ENCODE assay signal across 12 mouse cellular contexts in the genomic region with DNA sequence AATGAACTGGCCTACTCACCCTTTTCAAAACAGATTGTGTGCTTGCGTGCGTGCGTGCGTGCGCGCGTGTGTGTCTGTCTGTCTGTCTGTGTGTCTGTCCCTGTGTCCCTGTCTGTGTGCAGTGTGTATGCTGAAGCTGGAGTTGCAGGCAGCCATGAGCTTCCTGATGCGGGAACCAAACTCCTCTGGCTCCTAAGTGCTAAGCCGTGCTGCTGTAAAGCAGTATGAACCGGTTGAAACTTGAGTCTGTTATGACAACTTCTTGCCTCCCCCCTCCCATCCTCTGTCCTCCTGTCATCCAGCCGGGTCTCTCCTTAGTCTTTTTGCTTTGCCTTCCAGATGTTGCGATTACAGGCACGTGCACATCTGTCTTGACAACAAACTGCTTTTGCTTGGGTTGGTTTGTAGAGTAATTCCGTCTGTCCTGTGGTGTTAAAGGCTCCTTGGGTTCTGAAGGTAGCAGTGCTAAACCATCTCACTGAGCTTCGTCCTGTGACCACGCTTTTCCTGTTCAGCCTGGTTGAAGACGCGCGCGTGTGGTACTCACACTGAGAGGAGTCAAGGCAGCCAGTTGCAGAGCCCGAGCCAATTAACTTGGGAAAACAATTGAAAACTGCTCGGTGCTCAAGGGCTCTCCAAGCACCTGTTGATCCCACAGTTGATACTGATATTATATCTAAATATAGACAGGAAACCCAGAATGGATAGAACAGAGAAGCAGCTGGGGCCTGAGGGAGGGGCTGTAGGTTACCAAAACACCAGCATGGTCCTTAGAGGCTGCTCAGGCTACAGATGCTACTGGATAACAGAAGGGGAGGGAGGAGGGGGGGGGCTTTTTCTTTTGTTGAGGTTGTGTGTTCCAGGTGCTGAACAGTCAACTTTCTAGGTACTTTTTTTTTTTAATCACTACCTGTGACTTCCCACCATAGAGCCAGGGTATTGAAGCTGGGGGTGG. TPM values are rescaled to one million over a fixed set of nuclear protein-coding genes. Genes with fewer than 3 reads are reported as not detected.
DNase-seq lines count a peak whose midpoint lies in the region; ATAC-seq and TF ChIP-seq lines count a peak whose summit lies in the region.
"Had no signal": no experiment of that assay in that cellular context is flagged by ENCODE, and none has a peak within 500 bp of the region (broad histone marks: within the 10 kb centered on the region; RNA-seq: fewer than 3 reads in every experiment).

No protein-coding gene starts in this region.

- TF ChIP-seq CTCF in lung, embryonic 14.5 days (IDR thresholded peaks at IDR 0.05; ENCODE audit: low read depth): no peak
- no peak for TF ChIP-seq CTCF in thymus, adult 2 months (IDR thresholded peaks at IDR 0.05; ENCODE audit: borderline replicate concordance, control insufficient read depth, extremely low read depth, insufficient read depth, low read length, poor library complexity)

- H3K4me1 ChIP-seq in forebrain, embryonic 10.5 days: peaks cover 47% of the 10 kb centered on the region
- peaks cover 41% of the 10 kb centered on the region for H3K4me1 ChIP-seq in forebrain, embryonic 16.5 days (replicated peaks; ENCODE audit: control insufficient read depth, insufficient read depth, low read length)
- peaks cover 3% of the 10 kb centered on the region; the same call in 1 of the 2 replicates for H3K4me1 ChIP-seq in lung, embryonic 14.5 days (ENCODE audit: insufficient read depth)
- peaks cover 27% of the 10 kb centered on the region for H3K4me1 ChIP-seq in thymus, adult 2 months (replicated peaks; ENCODE audit: control insufficient read depth, insufficient read depth, low read length)

- H3K27ac ChIP-seq in forebrain, embryonic 10.5 days: peak overlapping the region; percentile 77
- H3K27ac ChIP-seq in forebrain, embryonic 16.5 days (ENCODE audit: low read length): no peak overlapping the region
- H3K27ac ChIP-seq in lung, embryonic 14.5 days (ENCODE audit: low read depth): no peak overlapping the region
- H3K27ac ChIP-seq in thymus, adult 2 months (ENCODE audit: control insufficient read depth, insufficient read depth, low read length): peak overlapping the region; percentile 14; the same call in 1 of the 2 replicates

- no peak for TF ChIP-seq POLR2A in thymus, adult 2 months (IDR thresholded peaks at IDR 0.05; ENCODE audit: control insufficient read depth, extremely low read depth, insufficient read depth, low read length, poor library complexity)

- H3K27me3 ChIP-seq in forebrain, embryonic 10.5 days (ENCODE audit: poor library complexity, severe bottlenecking): peaks cover 1% of the 10 kb centered on the region; the same call in 1 of the 2 replicates
- H3K27me3 ChIP-seq in forebrain, embryonic 16.5 days (replicated peaks; ENCODE audit: control insufficient read depth, insufficient read depth, low read length): no peaks in the 10 kb centered on the region
- H3K27me3 ChIP-seq in lung, embryonic 14.5 days (ENCODE audit: insufficient read depth, low read length): no peaks in the 10 kb centered on the region
- no peaks in the 10 kb centered on the region for H3K27me3 ChIP-seq in thymus, adult 2 months (ENCODE audit: control insufficient read depth, insufficient read depth, low read length)

- peak overlapping the region; percentile 8; the same call in 1 of the 2 replicates for H3K4me3 ChIP-seq in forebrain, embryonic 10.5 days
- no peak overlapping the region for H3K4me3 ChIP-seq in forebrain, embryonic 16.5 days (replicated peaks; ENCODE audit: low read length)
- H3K4me3 ChIP-seq in lung, embryonic 14.5 days (ENCODE audit: low read depth, low read length): no peak overlapping the region
- no peak overlapping the region for H3K4me3 ChIP-seq in thymus, adult 2 months (ENCODE audit: control insufficient read depth, insufficient read depth, low read length)

- H3K9ac ChIP-seq in forebrain, embryonic 16.5 days (replicated peaks; ENCODE audit: low read depth, low read length): no peak overlapping the region
- no peak overlapping the region for H3K9ac ChIP-seq in lung, embryonic 14.5 days

- no peaks in the 10 kb centered on the region for H3K9me3 ChIP-seq in forebrain, embryonic 10.5 days
- no peaks in the 10 kb centered on the region for H3K9me3 ChIP-seq in forebrain, embryonic 16.5 days (ENCODE audit: control insufficient read depth, low read length)
- no peaks in the 10 kb centered on the region for H3K9me3 ChIP-seq in lung, embryonic 14.5 days (ENCODE audit: low read depth, low read length)

- H3K4me2 ChIP-seq in forebrain, embryonic 16.5 days (ENCODE audit: low read length): no peak overlapping the region
- H3K4me2 ChIP-seq in lung, embryonic 14.5 days: no peak overlapping the region

- WGBS in forebrain, embryonic 10.5 days: 69% methylated on average over 22 of the region's 22 CpGs
- 59% methylated on average over 22 of the region's 22 CpGs for WGBS in forebrain, embryonic 16.5 days
- 58% methylated on average over 22 of the region's 22 CpGs for WGBS in lung, embryonic 14.5 days
- WGBS in thymus, adult 2 months: 28% methylated on average over 22 of the region's 22 CpGs

- intact Hi-C loops in left cerebral cortex, postnatal 4 days (cut with DNase I): loop anchor here (2.0 kb wide), 1 partner anchor 53 kb away; no protein-coding TSS in a partner anchor

- peaks cover 51% of the 10 kb centered on the region for H3K36me3 ChIP-seq in forebrain, embryonic 10.5 days (replicated peaks)
- no peaks in the 10 kb centered on the region for H3K36me3 ChIP-seq in forebrain, embryonic 16.5 days (ENCODE audit: control insufficient read depth, insufficient read depth)
- no peaks in the 10 kb centered on the region; the same call in 1 of the 2 replicates for H3K36me3 ChIP-seq in lung, embryonic 14.5 days (ENCODE audit: insufficient read depth)
- no peaks in the 10 kb centered on the region for H3K36me3 ChIP-seq in thymus, adult 2 months (ENCODE audit: control insufficient read depth, insufficient read depth, low read length)

- no peak for ATAC-seq in forebrain, embryonic 16.5 days
- no peak for ATAC-seq in lung, embryonic 14.5 days (ENCODE audit: insufficient read depth)

- no peak for DNase-seq in forebrain, embryonic 10.5 days (ENCODE audit: extremely low spot score, low spot score)
- DNase-seq in lung, embryonic 14.5 days: peak; percentile 43
- no peak for DNase-seq in lung, adult 18-20 months
- DNase-seq in forelimb bud, embryonic 11.5 days (ENCODE audit: low read depth, low spot score): peak; percentile 21
- DNase-seq in thymus, adult 2 months: peak; percentile 11
- no peak for DNase-seq in spleen, postnatal 14 days (ENCODE audit: low spot score in 2 of 2)
- no peak for DNase-seq in left cerebral cortex, postnatal 4 days
- DNase-seq: cerebellum, adult 9-10 months; gastrocnemius, postnatal 36 days had no signal

RNA-seq across cellular contexts. Expression of a gene that starts 4.5 kb away (rescaled TPM):
- 53.5 and 56.5 TPM in 2 replicates for polyA plus RNA-seq in forebrain, embryonic 10.5 days (2016; fragmentation: Nextera tagmentation; extraction: Ambion mirVana)
- polyA plus RNA-seq in forebrain, embryonic 16.5 days (2015; fragmentation: Nextera tagmentation; extraction: Ambion mirVana): 39.5 and 44.6 TPM in 2 replicates
- polyA plus RNA-seq in lung, embryonic 14.5 days (2014; fragmentation: Nextera tagmentation; extraction: Ambion mirVana): 39.7 and 39.8 TPM in 2 replicates
- 11.8 and 12.2 TPM in 2 replicates for polyA plus RNA-seq in thymus, adult 2 months (2012; rRNA removed)
- total RNA-seq in left cerebral cortex, postnatal 4 days (2021): 10 to 100 TPM; 39.7 to 46.0 TPM

RNA-seq across cellular contexts. Expression of a gene that starts 37.3 kb away (rescaled TPM):
- polyA plus RNA-seq in forebrain, embryonic 10.5 days (2016; fragmentation: Nextera tagmentation; extraction: Ambion mirVana): 1.0 and 1.2 TPM in 2 replicates
- 0.27 and 0.51 TPM in 2 replicates for polyA plus RNA-seq in forebrain, embryonic 16.5 days (2015; fragmentation: Nextera tagmentation; extraction: Ambion mirVana)
- 0.42 and 0.78 TPM in 2 replicates for polyA plus RNA-seq in lung, embryonic 14.5 days (2014; fragmentation: Nextera tagmentation; extraction: Ambion mirVana)
- polyA plus RNA-seq in thymus, adult 2 months (2012; rRNA removed): 0.39 and 0.46 TPM in 2 replicates
- total RNA-seq in left cerebral cortex, postnatal 4 days (2021): under 1 TPM in 1 of 2 experiments, not detected in 1; 0.30 TPM

RNA-seq across cellular contexts. Expression of a gene that starts 42.6 kb away (rescaled TPM):
- 0.12 TPM in 1 of 2 replicates, not detected in the other for polyA plus RNA-seq in forebrain, embryonic 10.5 days (2016; fragmentation: Nextera tagmentation; extraction: Ambion mirVana)
- polyA plus RNA-seq in forebrain, embryonic 16.5 days (2015; fragmentation: Nextera tagmentation; extraction: Ambion mirVana): 0.71 TPM in 1 of 2 replicates, not detected in the other
- not detected in 2 replicates for polyA plus RNA-seq in lung, embryonic 14.5 days (2014; fragmentation: Nextera tagmentation; extraction: Ambion mirVana)
- polyA plus RNA-seq in thymus, adult 2 months (2012; rRNA removed): 0.08 and 0.27 TPM in 2 replicates
- not detected for total RNA-seq in left cerebral cortex, postnatal 4 days (2021)
- total RNA-seq: gastrocnemius, postnatal 36 days; layer of hippocampus, adult 18-20 months had no signal
- polyA plus RNA-seq: lung, embryonic 16.5 days had no signal

RNA-seq across cellular contexts. Expression of a gene that starts 55.9 kb away (rescaled TPM):
- polyA plus RNA-seq in forebrain, embryonic 10.5 days (2016; fragmentation: Nextera tagmentation; extraction: Ambion mirVana): 51.1 and 53.1 TPM in 2 replicates
- polyA plus RNA-seq in forebrain, embryonic 16.5 days (2015; fragmentation: Nextera tagmentation; extraction: Ambion mirVana): 15.9 and 17.3 TPM in 2 replicates
- polyA plus RNA-seq in lung, embryonic 14.5 days (2014; fragmentation: Nextera tagmentation; extraction: Ambion mirVana): 33.4 and 35.1 TPM in 2 replicates
- polyA plus RNA-seq in thymus, adult 2 months (2012; rRNA removed): 40.8 and 57.0 TPM in 2 replicates
- total RNA-seq in left cerebral cortex, postnatal 4 days (2021): 1 to 10 TPM; 4.7 to 5.8 TPM

Comparison
In these comparisons a context has a peak if more than half of its experiments do, and no peak if none do; other contexts are left out.
1. DNase-seq: peak in lung, embryonic 14.5 days (single experiment), forelimb bud, embryonic 11.5 days (single experiment) and thymus, adult 2 months (single experiment); none in forebrain, embryonic 10.5 days (single experiment), lung, adult 18-20 months (0 of 2), spleen, postnatal 14 days (0 of 2) and left cerebral cortex, postnatal 4 days (single experiment).
2. H3K27ac ChIP-seq: peak in forebrain, embryonic 10.5 days (single experiment) and thymus, adult 2 months (single experiment); none in forebrain, embryonic 16.5 days (single experiment) and lung, embryonic 14.5 days (single experiment).